Comparison of ENCODE assay signal across 22 mouse cellular contexts in genomic region chr17:12231087-12231486, GRCm38 (mm10).
DNase-seq lines count a peak whose midpoint lies in the region; ATAC-seq and TF ChIP-seq lines count a peak whose summit lies in the region.
"Had no signal": no experiment of that assay in that cellular context is flagged by ENCODE, and none has a peak within 500 bp of the region (broad histone marks: within the 10 kb centered on the region; RNA-seq: fewer than 3 reads in every experiment).

No protein-coding gene starts in this region.

- H3K27me3 ChIP-seq in forebrain, embryonic 15.5 days: no peaks in the 10 kb centered on the region
- no peaks in the 10 kb centered on the region for H3K27me3 ChIP-seq in forebrain, embryonic 12.5 days
- no peaks in the 10 kb centered on the region for H3K27me3 ChIP-seq in intestine, postnatal 0 days (replicated peaks; ENCODE audit: control insufficient read depth, insufficient read depth, low read length)
- H3K27me3 ChIP-seq: heart, embryonic 15.5 days had no signal

- 0 out of 2 replicates have a peak overlapping the region, but pooled peaks have one; percentile 50 for H3K27ac ChIP-seq in forebrain, embryonic 15.5 days (replicated peaks)
- no peak overlapping the region for H3K27ac ChIP-seq in forebrain, embryonic 12.5 days
- no peak overlapping the region for H3K27ac ChIP-seq in intestine, postnatal 0 days (ENCODE audit: low read depth, low read length)
- H3K27ac ChIP-seq: embryonic facial prominence, embryonic 10.5 days; forebrain, embryonic 10.5 days; heart, embryonic 15.5 days; hindbrain, embryonic 10.5 days; hindbrain, embryonic 14.5 days had no signal

- TF ChIP-seq POLR2A in lung, adult 2 months (IDR thresholded peaks at IDR 0.05; ENCODE audit: borderline replicate concordance, extremely low read depth, low read depth, low read length): no peak

- DNase-seq in 3T3-L1 (ENCODE audit: low read depth, low spot score): peak; percentile 19
- DNase-seq in ZHBTc4 (ENCODE audit: low read depth, low spot score): peak; percentile 18
- no peak for DNase-seq in lung, adult 2 months
- no peak for DNase-seq in frontal cortex, postnatal 10 days (ENCODE audit: low spot score in 2 of 2)
- DNase-seq in urinary bladder, postnatal 10 days (ENCODE audit: low spot score): no peak
- DNase-seq: adrenal gland, postnatal 25 days; cerebellum, adult 2 months; cerebellum, postnatal 10 days; gastrocnemius, postnatal 10 days; heart, adult 18-20 months; kidney, adult 18-20 months had no signal

- no peak overlapping the region for H3K4me3 ChIP-seq in forebrain, embryonic 15.5 days
- no peak overlapping the region for H3K4me3 ChIP-seq in forebrain, embryonic 12.5 days (replicated peaks)
- H3K4me3 ChIP-seq in intestine, postnatal 0 days (ENCODE audit: low read depth, low read length): no peak overlapping the region
- no peak overlapping the region for H3K4me3 ChIP-seq in lung, adult 2 months (replicated peaks; ENCODE audit: extremely low read depth, low read depth, low read length)
- H3K4me3 ChIP-seq: embryonic facial prominence, embryonic 10.5 days; erythroblast, embryonic 14.5 days; forebrain, embryonic 10.5 days; heart, embryonic 15.5 days; hindbrain, embryonic 10.5 days had no signal

- ATAC-seq in forebrain, embryonic 15.5 days (replicated peaks): no peak
- no peak for ATAC-seq in forebrain, embryonic 12.5 days (ENCODE audit: low FRiP score)
- peak; percentile 81 for ATAC-seq in intestine, postnatal 0 days
- ATAC-seq: activated CD4-positive, CD25-positive, alpha-beta regulatory T cell, adult 4 months had no signal

- no peaks in the 10 kb centered on the region for H3K9me3 ChIP-seq in forebrain, embryonic 15.5 days
- no peaks in the 10 kb centered on the region for H3K9me3 ChIP-seq in forebrain, embryonic 12.5 days
- H3K9me3 ChIP-seq in intestine, postnatal 0 days (ENCODE audit: control insufficient read depth): no peaks in the 10 kb centered on the region
- H3K9me3 ChIP-seq: embryonic facial prominence, embryonic 10.5 days; forebrain, embryonic 10.5 days; heart, embryonic 15.5 days; hindbrain, embryonic 10.5 days had no signal

- H3K4me2 ChIP-seq in forebrain, embryonic 15.5 days (replicated peaks): no peak overlapping the region
- H3K4me2 ChIP-seq in forebrain, embryonic 12.5 days: no peak overlapping the region
- H3K4me2 ChIP-seq in intestine, postnatal 0 days (replicated peaks; ENCODE audit: low read depth): no peak overlapping the region
- H3K4me2 ChIP-seq: heart, embryonic 11.5 days; heart, embryonic 15.5 days; hindbrain, embryonic 14.5 days had no signal

- peaks cover 56% of the 10 kb centered on the region for H3K36me3 ChIP-seq in forebrain, embryonic 15.5 days
- peaks cover 84% of the 10 kb centered on the region for H3K36me3 ChIP-seq in forebrain, embryonic 12.5 days (replicated peaks)
- H3K36me3 ChIP-seq in intestine, postnatal 0 days (ENCODE audit: control insufficient read depth, insufficient read depth): peaks cover 82% of the 10 kb centered on the region

- peaks cover 6% of the 10 kb centered on the region; the same call in 1 of the 2 replicates for H3K4me1 ChIP-seq in forebrain, embryonic 15.5 days
- H3K4me1 ChIP-seq in forebrain, embryonic 12.5 days: no peaks in the 10 kb centered on the region
- no peaks in the 10 kb centered on the region for H3K4me1 ChIP-seq in intestine, postnatal 0 days (replicated peaks; ENCODE audit: control insufficient read depth, insufficient read depth, low read length)
- H3K4me1 ChIP-seq in lung, adult 2 months (ENCODE audit: control insufficient read depth, insufficient read depth, low read length): no peaks in the 10 kb centered on the region
- H3K4me1 ChIP-seq: forebrain, embryonic 10.5 days; heart, embryonic 15.5 days; hindbrain, embryonic 10.5 days had no signal

- no peak overlapping the region for H3K9ac ChIP-seq in forebrain, embryonic 15.5 days (replicated peaks)
- H3K9ac ChIP-seq in forebrain, embryonic 12.5 days: no peak overlapping the region
- no peak overlapping the region for H3K9ac ChIP-seq in intestine, postnatal 0 days (ENCODE audit: low read depth, low read length)
- H3K9ac ChIP-seq: heart, embryonic 15.5 days; hindbrain, embryonic 14.5 days had no signal

- WGBS in forebrain, embryonic 15.5 days: 93% methylated on average over 7 of the region's 7 CpGs
- 93% methylated on average over 7 of the region's 7 CpGs for WGBS in forebrain, embryonic 12.5 days
- WGBS in intestine, postnatal 0 days: 30% methylated on average over 7 of the region's 7 CpGs
- 79% methylated on average over 7 of the region's 7 CpGs for WGBS in lung, adult 2 months

- TF ChIP-seq CTCF in intestine, postnatal 0 days (IDR thresholded peaks at IDR 0.05; ENCODE audit: low read depth): no peak
- TF ChIP-seq CTCF in lung, adult 2 months (IDR thresholded peaks at IDR 0.05; ENCODE audit: insufficient read depth, low read length): no peak

Comparison
In these comparisons a context has a peak if more than half of its experiments do, and no peak if none do; other contexts are left out.
1. DNase-seq: peak in 3T3-L1 (single experiment) and ZHBTc4 (single experiment); none in lung, adult 2 months (single experiment), frontal cortex, postnatal 10 days (0 of 2) and urinary bladder, postnatal 10 days (single experiment).